Mouse (Mus musculus) stomach, embryonic 15.5 days (tissue): ENCODE data around the gene Agap2. TPM values are rescaled to one million over a fixed set of nuclear protein-coding genes. Genes with fewer than 3 reads are reported as not detected.

ENCODE experiments used
- ATAC-seq: fragments of 200-750 bp; cut with Nextera tagmentation; 2 replicates; pipeline ENCODE4 v1.8.0; 2017; ENCODE audit warnings: low read depth, moderate number of reproducible peaks, moderate TSS enrichment; ENCODE audit not compliant: insufficient read depth, low FRiP score
- H3K27ac ChIP-seq: fragments of 300-500 bp; sonication (generic); 2 replicates; pipeline ENCODE4 v1.5.1; 2015; ENCODE audit warnings: mild to moderate bottlenecking, inconsistent platforms
- H3K27me3 ChIP-seq: fragments of 300-500 bp; sonication (generic); replicated peaks from 2 replicates; pipeline ENCODE4 v1.6.1; 2015; ENCODE audit warnings: inconsistent platforms
- H3K36me3 ChIP-seq: fragments of 300-500 bp; sonication (generic); 2 replicates; pipeline ENCODE4 v1.6.1; 2015; ENCODE audit warnings: inconsistent platforms
- H3K4me1 ChIP-seq: fragments of 300-500 bp; sonication (generic); 2 replicates; pipeline ENCODE4 v1.6.1; 2015; ENCODE audit warnings: inconsistent platforms
- H3K4me2 ChIP-seq: fragments of 300-500 bp; sonication (generic); 2 replicates; pipeline ENCODE4 v1.6.1; 2015; ENCODE audit warnings: mild to moderate bottlenecking, inconsistent platforms
- H3K4me3 ChIP-seq: fragments of 300-500 bp; sonication (generic); replicated peaks from 2 replicates; pipeline ENCODE4 v1.5.1; 2015; ENCODE audit warnings: inconsistent platforms
- H3K9ac ChIP-seq: fragments of 300-500 bp; sonication (generic); 2 replicates; pipeline ENCODE4 v1.6.1; 2015; ENCODE audit warnings: inconsistent platforms
- H3K9me3 ChIP-seq: fragments of 300-500 bp; sonication (generic); 2 replicates; pipeline ENCODE4 v1.6.1; 2016; ENCODE audit warnings: inconsistent platforms
- WGBS: fragments of 180-500 bp; shearing (Covaris S2); methylation state at CpG from one replicate; pipeline ENCODE4 v1.1.7; 2015; 5-methylcytosine and 5-hydroxymethylcytosine counted together
- polyA plus RNA-seq: library from polyadenylated mRNA; unstranded; fragments of >200 nt; fragmentation: Nextera tagmentation; extraction: Ambion mirVana; gene quantifications from 2 replicates; pipeline ENCODE4 v1.2.1, GENCODE M21; 2015

The Agap2 gene
- polyA plus RNA-seq, 1 experiment from 2014 or later: 0.28 TPM

GRCm38 (mm10) chr10:127047954-127048353 is 27.1 kb upstream of the Agap2 start, which contains the start of gene Cyp27b1:
TSS of gene Cyp27b1 (plus strand) at chr10:127048250.
- no peak within 1 kb of the TSS for H3K27ac ChIP-seq
- no peak within 1 kb of the TSS for H3K9ac ChIP-seq
- peaks cover 9% of the 10 kb centered on the region for H3K36me3 ChIP-seq
- peaks cover 14% of the 10 kb centered on the region for H3K4me1 ChIP-seq
- H3K4me2 ChIP-seq: peak within 1 kb of the TSS; percentile 53
- peaks cover 46% of the 10 kb centered on the region for H3K27me3 ChIP-seq
- no peaks in the 10 kb centered on the region for H3K9me3 ChIP-seq
- 36% methylated on average over 5 of the region's 5 CpGs for WGBS
- H3K4me3 ChIP-seq: peak within 1 kb of the TSS; percentile 26
- ATAC-seq: no peak

DNA sequence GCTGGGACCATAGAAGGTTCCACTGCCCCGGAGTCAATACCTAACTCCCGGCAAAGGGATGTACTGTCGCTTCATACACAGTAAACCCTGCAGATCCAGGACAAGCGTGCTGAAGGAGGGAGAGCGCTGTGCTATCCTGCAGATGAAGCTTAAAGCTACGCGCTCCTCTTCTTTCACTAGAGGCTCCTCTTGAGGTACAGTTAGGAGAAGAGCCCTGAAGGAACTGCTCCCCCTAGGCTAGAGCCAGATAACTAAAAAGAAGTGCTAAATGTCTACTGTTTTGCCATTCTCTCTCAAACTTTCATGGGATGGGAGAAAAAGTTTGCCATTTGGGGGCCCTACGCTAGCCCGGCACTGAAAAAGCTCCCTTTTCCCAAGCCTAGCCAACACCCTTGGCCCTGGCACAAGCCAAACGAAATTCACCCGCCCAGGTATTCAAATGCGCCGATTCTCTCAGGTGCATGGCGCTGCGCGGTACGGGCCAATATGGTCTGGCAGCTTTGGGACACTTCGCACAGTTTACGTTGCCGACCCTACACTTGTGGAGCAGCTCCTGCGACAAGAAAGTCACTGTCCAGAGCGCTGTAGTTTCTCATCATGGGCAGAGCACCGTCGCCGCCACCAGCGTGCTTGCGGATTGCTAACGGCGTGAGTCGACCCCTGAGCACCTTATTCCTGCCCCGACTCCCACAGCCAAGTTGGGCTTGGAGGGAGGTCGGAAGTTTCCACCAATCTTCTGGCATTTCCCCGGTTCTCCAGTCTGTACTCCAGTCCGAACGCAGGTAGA is 26.3 kb upstream of the Agap2 start:
- H3K27me3 ChIP-seq: peaks cover 46% of the 10 kb centered on the region
- no peak overlapping the region for H3K9ac ChIP-seq
- no peak overlapping the region for H3K27ac ChIP-seq
- WGBS: 5% methylated on average over 35 of the region's 35 CpGs
- peak overlapping the region; percentile 26 for H3K4me3 ChIP-seq
- ATAC-seq: no peak
- H3K4me2 ChIP-seq: peak overlapping the region; percentile 53
- H3K36me3 ChIP-seq: peaks cover 9% of the 10 kb centered on the region
- H3K9me3 ChIP-seq: no peaks in the 10 kb centered on the region
- peaks cover 14% of the 10 kb centered on the region for H3K4me1 ChIP-seq

DNA sequence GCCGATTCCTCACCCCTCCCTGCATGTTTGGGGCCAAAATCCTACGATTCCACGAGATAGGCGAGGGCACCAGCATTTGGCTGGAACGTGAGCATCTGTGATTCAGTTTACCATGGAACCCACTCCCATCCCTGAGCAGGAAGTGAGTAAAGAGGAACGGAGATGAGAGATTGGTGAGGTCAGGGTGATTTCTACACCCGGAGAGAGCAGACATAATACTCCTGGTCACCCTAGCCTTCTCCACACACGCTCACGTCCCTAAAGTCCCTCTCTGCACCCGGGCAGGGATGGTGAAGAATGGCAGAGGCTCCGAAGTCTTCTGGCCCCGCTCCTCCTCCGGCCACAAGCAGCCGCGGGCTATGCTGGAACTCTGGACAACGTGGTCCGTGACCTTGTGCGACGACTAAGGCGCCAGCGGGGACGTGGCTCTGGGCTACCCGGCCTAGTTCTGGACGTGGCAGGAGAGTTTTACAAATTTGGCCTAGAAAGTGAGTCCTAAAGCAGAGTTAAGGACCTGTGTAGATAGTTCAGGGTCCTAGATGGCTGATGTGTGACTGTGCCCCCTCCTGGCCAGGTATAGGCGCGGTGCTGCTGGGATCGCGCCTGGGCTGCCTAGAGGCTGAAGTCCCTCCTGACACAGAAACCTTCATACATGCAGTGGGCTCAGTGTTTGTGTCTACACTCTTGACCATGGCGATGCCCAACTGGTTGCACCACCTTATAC is 25.5 kb upstream of the Agap2 start:
- Histone ChIP-seq H3K27me3 (peaks cover 46% of the 10 kb centered on the region), H3K4me2 (peak overlapping the region; percentile 53), H3K27ac (no peak overlapping the region), H3K4me3 (peak overlapping the region; percentile 26), H3K9me3 (no peaks in the 10 kb centered on the region), H3K36me3 (peaks cover 6% of the 10 kb centered on the region), H3K9ac (no peak overlapping the region), H3K4me1 (peaks cover 14% of the 10 kb centered on the region)
- peak; percentile 32; the same call in 1 of the 2 replicates for ATAC-seq
- WGBS: 4% methylated on average over 29 of the region's 29 CpGs

- H3K27ac ChIP-seq: no peak overlapping the region
- H3K9ac ChIP-seq: no peak overlapping the region
- peaks cover 46% of the 10 kb centered on the region for H3K27me3 ChIP-seq
- peak overlapping the region; percentile 53 for H3K4me2 ChIP-seq
- no peaks in the 10 kb centered on the region for H3K9me3 ChIP-seq
- no peak for ATAC-seq
- WGBS: 15% methylated on average over 10 of the region's 10 CpGs
- H3K36me3 ChIP-seq: peaks cover under 1% of the 10 kb centered on the region; the same call in 1 of the 2 replicates
- peak overlapping the region; percentile 26; the same call in 1 of the 2 replicates for H3K4me3 ChIP-seq
- peaks cover 14% of the 10 kb centered on the region for H3K4me1 ChIP-seq
These were observed 25.0 kb upstream of the Agap2 start for GRCm38 (mm10) chr10:127050119-127050474.

DNA sequence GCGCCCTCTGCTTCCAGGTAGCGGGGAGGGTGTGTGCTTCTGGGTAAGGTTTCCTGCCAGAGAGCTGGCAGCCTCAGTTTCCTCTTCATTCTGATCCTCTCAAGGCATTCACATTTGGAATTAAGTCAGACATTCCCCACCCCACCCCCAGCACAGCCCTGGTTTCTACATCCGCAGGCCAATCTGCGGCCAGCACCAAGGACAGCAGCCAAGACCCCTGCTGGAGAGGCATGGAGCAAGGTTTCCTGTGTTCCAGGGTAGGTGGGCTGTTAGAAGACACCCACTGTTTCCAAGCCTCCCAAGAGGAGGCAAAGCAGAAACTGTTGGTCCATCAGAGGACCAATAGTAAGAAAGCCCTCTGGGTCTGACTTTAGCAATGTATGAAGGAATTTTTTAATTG is 20.4 kb upstream of the Agap2 start:
- WGBS: 62% methylated on average over 4 of the region's 4 CpGs
- no peak overlapping the region for H3K4me3 ChIP-seq
- H3K9ac ChIP-seq: no peak overlapping the region
- peaks cover 26% of the 10 kb centered on the region for H3K27me3 ChIP-seq
- H3K27ac ChIP-seq: no peak overlapping the region
- no peak for ATAC-seq
- no peaks in the 10 kb centered on the region for H3K9me3 ChIP-seq
- H3K4me1 ChIP-seq: peaks cover 18% of the 10 kb centered on the region; the same call in 1 of the 2 replicates
- H3K36me3 ChIP-seq: peaks cover 19% of the 10 kb centered on the region
- no peak overlapping the region for H3K4me2 ChIP-seq

- H3K27ac ChIP-seq: no peak overlapping the region
- H3K4me2 ChIP-seq: no peak overlapping the region
- peaks cover 19% of the 10 kb centered on the region for H3K36me3 ChIP-seq
- peaks cover 18% of the 10 kb centered on the region for H3K27me3 ChIP-seq
- peaks cover 14% of the 10 kb centered on the region; the same call in 1 of the 2 replicates for H3K4me1 ChIP-seq
- H3K4me3 ChIP-seq: no peak overlapping the region
- no peak for ATAC-seq
- 83% methylated on average over 8 of the region's 8 CpGs for WGBS
- H3K9ac ChIP-seq: no peak overlapping the region
- H3K9me3 ChIP-seq: no peaks in the 10 kb centered on the region
These were observed 19.7 kb upstream of the Agap2 start for GRCm38 (mm10) chr10:127055406-127055805.

- Histone ChIP-seq H3K27ac (no peak overlapping the region), H3K27me3 (peaks cover 12% of the 10 kb centered on the region; the same call in 1 of the 2 replicates), H3K9me3 (no peaks in the 10 kb centered on the region), H3K4me3 (no peak overlapping the region), H3K36me3 (peaks cover 19% of the 10 kb centered on the region), H3K4me1 (peaks cover 14% of the 10 kb centered on the region; the same call in 1 of the 2 replicates), H3K4me2 (no peak overlapping the region), H3K9ac (no peak overlapping the region)
- no peak for ATAC-seq
- 83% methylated on average over 20 of the region's 20 CpGs for WGBS
These were observed 18.6 kb upstream of the Agap2 start for GRCm38 (mm10) chr10:127056490-127056889.

DNA sequence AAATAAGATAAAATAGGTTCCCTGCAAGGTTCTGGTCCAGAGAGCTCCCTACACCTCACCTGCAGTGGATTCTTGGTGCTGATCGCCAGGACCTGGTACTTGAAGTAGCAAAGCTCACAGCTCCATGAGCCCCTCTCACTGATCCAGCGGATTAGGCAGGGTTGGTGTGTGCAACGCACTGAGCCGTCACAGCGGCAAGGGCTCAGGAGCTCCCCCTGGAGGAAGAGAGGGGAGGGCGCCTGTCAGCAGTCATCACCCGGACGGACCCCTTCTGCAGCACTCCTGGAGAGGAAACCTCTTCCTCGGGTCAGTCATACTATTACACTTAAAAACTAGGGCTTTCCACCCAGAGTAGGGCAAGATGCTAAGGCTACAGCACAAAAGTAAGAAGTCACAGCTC is 16.9 kb upstream of the Agap2 start:
- ATAC-seq: no peak
- Histone ChIP-seq H3K27me3 (0 out of 2 replicates have a peak, but pooled peaks cover 6% of the 10 kb centered on the region), H3K4me2 (peak overlapping the region; percentile 96), H3K4me1 (peaks cover 14% of the 10 kb centered on the region; the same call in 1 of the 2 replicates), H3K9me3 (no peaks in the 10 kb centered on the region), H3K9ac (no peak overlapping the region), H3K27ac (no peak overlapping the region), H3K4me3 (peak overlapping the region; percentile 75), H3K36me3 (peaks cover 19% of the 10 kb centered on the region)
- WGBS: 1% methylated on average over 9 of the region's 9 CpGs

DNA sequence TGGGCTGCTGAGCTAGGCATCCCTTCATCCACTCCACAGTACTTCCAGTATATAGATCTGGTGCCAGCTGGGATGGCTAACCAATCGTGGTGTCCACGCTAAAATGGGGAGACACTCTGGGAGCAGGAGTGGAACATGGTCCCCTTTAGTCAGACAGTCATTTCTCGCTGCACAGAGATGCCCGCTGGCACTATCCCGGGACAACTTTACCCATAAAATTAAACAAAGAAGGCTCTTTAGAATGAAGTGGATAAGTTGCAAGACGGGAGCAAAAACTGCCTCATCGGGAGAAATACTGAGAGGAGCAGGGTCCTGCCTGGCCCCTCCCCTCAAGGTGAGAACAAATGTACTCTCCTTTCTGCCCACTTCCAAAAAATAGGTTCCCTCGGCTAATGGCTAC is 16.4 kb upstream of the Agap2 start:
- no peak for ATAC-seq
- H3K9ac ChIP-seq: no peak overlapping the region
- 8% methylated on average over 8 of the region's 8 CpGs for WGBS
- H3K4me2 ChIP-seq: peak overlapping the region; percentile 96
- 0 out of 2 replicates have a peak, but pooled peaks cover 6% of the 10 kb centered on the region for H3K27me3 ChIP-seq
- H3K9me3 ChIP-seq: no peaks in the 10 kb centered on the region
- peak overlapping the region; percentile 75 for H3K4me3 ChIP-seq
- H3K27ac ChIP-seq: no peak overlapping the region
- peaks cover 14% of the 10 kb centered on the region; the same call in 1 of the 2 replicates for H3K4me1 ChIP-seq
- peaks cover 19% of the 10 kb centered on the region for H3K36me3 ChIP-seq

GRCm38 (mm10) chr10:127059174-127059967 is 15.7 kb upstream of the Agap2 start:
- Histone ChIP-seq H3K4me2 (peak overlapping the region; percentile 96), H3K4me3 (peak overlapping the region; percentile 75), H3K9me3 (no peaks in the 10 kb centered on the region), H3K4me1 (peaks cover 14% of the 10 kb centered on the region; the same call in 1 of the 2 replicates), H3K36me3 (peaks cover 19% of the 10 kb centered on the region), H3K27me3 (0 out of 2 replicates have a peak, but pooled peaks cover 6% of the 10 kb centered on the region), H3K27ac (peak overlapping the region; percentile 59; the same call in 1 of the 2 replicates), H3K9ac (peak overlapping the region; percentile 53)
- 1% methylated on average over 49 of the region's 92 CpGs for WGBS
- no peak for ATAC-seq
